Mouse (Mus musculus) hindbrain, embryonic 13.5 days (tissue): Measurements from ENCODE around the gene Gm6169. TPM values are rescaled to one million over a fixed set of nuclear protein-coding genes. Genes with fewer than 3 reads are reported as not detected.

Source experiments
- ATAC-seq: fragments of 200-750 bp; cut with Nextera tagmentation; 2 replicates; pipeline ENCODE4 v1.8.0; 2017; ENCODE audit warnings: moderate TSS enrichment; ENCODE audit not compliant: low FRiP score
- H3K27ac ChIP-seq: fragments of 300-500 bp; sonication (generic); 2 replicates; pipeline ENCODE4 v1.5.1; 2015; ENCODE audit warnings: inconsistent platforms, mild to moderate bottlenecking, moderate library complexity
- H3K27me3 ChIP-seq: fragments of 300-500 bp; sonication (generic); 2 replicates; pipeline ENCODE4 v1.6.1; 2015; ENCODE audit warnings: mild to moderate bottlenecking, inconsistent platforms
- H3K36me3 ChIP-seq: fragments of 300-500 bp; sonication (generic); 2 replicates; pipeline ENCODE4 v1.6.1; 2015; ENCODE audit warnings: mild to moderate bottlenecking, inconsistent platforms
- H3K4me1 ChIP-seq: fragments of 300-500 bp; sonication (generic); replicated peaks from 2 replicates; pipeline ENCODE4 v1.6.1; 2015; ENCODE audit warnings: inconsistent platforms
- H3K4me2 ChIP-seq: fragments of 300-500 bp; sonication (generic); 2 replicates; pipeline ENCODE4 v1.6.1; 2015; ENCODE audit warnings: inconsistent platforms, mild to moderate bottlenecking, moderate library complexity
- H3K4me3 ChIP-seq: fragments of 300-500 bp; sonication (generic); 2 replicates; pipeline ENCODE4 v1.5.1; 2015; ENCODE audit warnings: mild to moderate bottlenecking, inconsistent platforms
- H3K9ac ChIP-seq: fragments of 300-500 bp; sonication (generic); 2 replicates; pipeline ENCODE4 v1.6.1; 2015; ENCODE audit warnings: mild to moderate bottlenecking, inconsistent platforms
- H3K9me3 ChIP-seq: fragments of 300-500 bp; sonication (generic); 2 replicates; pipeline ENCODE4 v1.6.1; 2016; ENCODE audit warnings: inconsistent platforms
- WGBS: fragments of 180-500 bp; shearing (Covaris S2); methylation state at CpG from one replicate; pipeline ENCODE4 v1.1.7; 2015; 5-methylcytosine and 5-hydroxymethylcytosine counted together
- polyA plus RNA-seq: library from polyadenylated mRNA; unstranded; fragments of >200 nt; fragmentation: Nextera tagmentation; extraction: Ambion mirVana; gene quantifications from 2 replicates; pipeline ENCODE4 v1.2.1, GENCODE M21; 2015

Gene Gm6169
- polyA plus RNA-seq, 1 experiment from 2014 or later = 0.86 TPM

- 84% methylated on average over 3 of the region's 3 CpGs for WGBS
- ATAC-seq = no peak
Measured at GRCm38 (mm10) chr13:97088183-97088582, 10.9 kb downstream of the Gm6169 start.

GRCm38 (mm10) chr13:97087421-97087820 lies 11.6 kb downstream of the Gm6169 start:
- H3K4me3 ChIP-seq = no peak overlapping the region
- 0 out of 2 replicates have a peak, but pooled peaks cover 3% of the 10 kb centered on the region for H3K36me3 ChIP-seq
- no peaks in the 10 kb centered on the region for H3K9me3 ChIP-seq
- WGBS = 93% methylated on average over 6 of the region's 6 CpGs
- H3K27ac ChIP-seq = no peak overlapping the region
- H3K27me3 ChIP-seq = no peaks in the 10 kb centered on the region
- no peak overlapping the region for H3K4me2 ChIP-seq
- no peak overlapping the region for H3K9ac ChIP-seq
- H3K4me1 ChIP-seq = peaks cover 7% of the 10 kb centered on the region; the same call in 1 of the 2 replicates
- no peak for ATAC-seq

More at GRCm38 (mm10) chr13:97088183-97088582, 10.9 kb downstream of the Gm6169 start:
- Histone ChIP-seq H3K9ac (no peak overlapping the region), H3K4me2 (no peak overlapping the region), H3K9me3 (no peaks in the 10 kb centered on the region), H3K27me3 (no peaks in the 10 kb centered on the region), H3K4me3 (no peak overlapping the region), H3K4me1 (peaks cover 7% of the 10 kb centered on the region; the same call in 1 of the 2 replicates), H3K36me3 (0 out of 2 replicates have a peak, but pooled peaks cover 7% of the 10 kb centered on the region), H3K27ac (no peak overlapping the region)

GRCm38 (mm10) chr13:97086316-97086715 lies 12.7 kb downstream of the Gm6169 start:
- ATAC-seq = no peak
- WGBS = 69% methylated on average over 8 of the region's 9 CpGs
- no peak overlapping the region for H3K9ac ChIP-seq

GRCm38 (mm10) chr13:97082432-97082831 lies 16.6 kb downstream of the Gm6169 start:
- Histone ChIP-seq H3K9ac (no peak overlapping the region), H3K9me3 (no peaks in the 10 kb centered on the region), H3K4me2 (no peak overlapping the region), H3K27me3 (no peaks in the 10 kb centered on the region), H3K27ac (no peak overlapping the region), H3K36me3 (no peaks in the 10 kb centered on the region), H3K4me1 (peaks cover 7% of the 10 kb centered on the region; the same call in 1 of the 2 replicates), H3K4me3 (no peak overlapping the region)
- whole genome bisulfite sequencing = 93% methylated on average over 7 of the region's 7 CpGs
- ATAC-seq = no peak

More at GRCm38 (mm10) chr13:97086316-97086715, 12.7 kb downstream of the Gm6169 start:
- Histone ChIP-seq H3K27me3 (no peaks in the 10 kb centered on the region), H3K36me3 (no peaks in the 10 kb centered on the region), H3K4me2 (no peak overlapping the region), H3K9me3 (no peaks in the 10 kb centered on the region), H3K27ac (no peak overlapping the region), H3K4me3 (no peak overlapping the region), H3K4me1 (peaks cover 7% of the 10 kb centered on the region; the same call in 1 of the 2 replicates)

GRCm38 (mm10) chr13:97080615-97081014 lies 18.4 kb downstream of the Gm6169 start:
- H3K9ac ChIP-seq = no peak overlapping the region
- WGBS = 92% methylated on average over 3 of the region's 3 CpGs

GRCm38 (mm10) chr13:97080201-97080600 lies 18.8 kb downstream of the Gm6169 start:
- WGBS = 84% methylated on average over 2 of the region's 2 CpGs
- Histone ChIP-seq H3K36me3 (no peaks in the 10 kb centered on the region), H3K27ac (no peak overlapping the region), H3K27me3 (no peaks in the 10 kb centered on the region), H3K4me1 (peaks cover 7% of the 10 kb centered on the region; the same call in 1 of the 2 replicates), H3K4me2 (no peak overlapping the region), H3K9me3 (no peaks in the 10 kb centered on the region), H3K4me3 (no peak overlapping the region), H3K9ac (no peak overlapping the region)
- ATAC-seq = no peak

More at GRCm38 (mm10) chr13:97080615-97081014, 18.4 kb downstream of the Gm6169 start:
- Histone ChIP-seq H3K4me2 (no peak overlapping the region), H3K9me3 (no peaks in the 10 kb centered on the region), H3K36me3 (no peaks in the 10 kb centered on the region), H3K4me3 (no peak overlapping the region), H3K4me1 (peaks cover 7% of the 10 kb centered on the region; the same call in 1 of the 2 replicates), H3K27me3 (no peaks in the 10 kb centered on the region), H3K27ac (no peak overlapping the region)
- no peak for ATAC-seq

GRCm38 (mm10) chr13:97077556-97077955 lies 21.5 kb downstream of the Gm6169 start:
- H3K9me3 ChIP-seq = no peaks in the 10 kb centered on the region
- ATAC-seq = no peak
- H3K4me1 ChIP-seq = peaks cover 10% of the 10 kb centered on the region; the same call in 1 of the 2 replicates
- no peak overlapping the region for H3K4me3 ChIP-seq
- no peak overlapping the region for H3K27ac ChIP-seq
- H3K4me2 ChIP-seq = no peak overlapping the region
- no peaks in the 10 kb centered on the region for H3K36me3 ChIP-seq
- WGBS = 95% methylated on average over 2 of the region's 2 CpGs
- no peaks in the 10 kb centered on the region for H3K27me3 ChIP-seq
- H3K9ac ChIP-seq = no peak overlapping the region

GRCm38 (mm10) chr13:97073497-97073896 lies 25.5 kb downstream of the Gm6169 start:
- WGBS = 53% methylated on average over 1 of the region's 1 CpGs
- no peak overlapping the region for H3K4me2 ChIP-seq
- no peak for ATAC-seq
- H3K9ac ChIP-seq = no peak overlapping the region
- no peaks in the 10 kb centered on the region for H3K27me3 ChIP-seq
- H3K4me1 ChIP-seq = peaks cover 10% of the 10 kb centered on the region; the same call in 1 of the 2 replicates
- no peak overlapping the region for H3K27ac ChIP-seq
- H3K9me3 ChIP-seq = no peaks in the 10 kb centered on the region
- no peaks in the 10 kb centered on the region for H3K36me3 ChIP-seq
- H3K4me3 ChIP-seq = no peak overlapping the region

GRCm38 (mm10) chr13:97071626-97072241 lies 27.3 kb downstream of the Gm6169 start:
- Histone ChIP-seq H3K9me3 (no peaks in the 10 kb centered on the region), H3K9ac (peak overlapping the region; percentile 90), H3K4me2 (peak overlapping the region; percentile 70), H3K4me1 (peaks cover 10% of the 10 kb centered on the region; the same call in 1 of the 2 replicates), H3K27me3 (peaks cover 10% of the 10 kb centered on the region; the same call in 1 of the 2 replicates), H3K4me3 (peak overlapping the region; percentile 84), H3K36me3 (no peaks in the 10 kb centered on the region), H3K27ac (peak overlapping the region; percentile 95)
- ATAC-seq = peak; percentile 90
- whole genome bisulfite sequencing = under 1% methylated on average over 58 of the region's 76 CpGs

GRCm38 (mm10) chr13:97070931-97071625 lies 28.0 kb downstream of the Gm6169 start:
- under 1% methylated on average over 61 of the region's 85 CpGs for WGBS
- H3K4me1 ChIP-seq = peaks cover 10% of the 10 kb centered on the region; the same call in 1 of the 2 replicates
- no peaks in the 10 kb centered on the region for H3K9me3 ChIP-seq
- H3K27ac ChIP-seq = peak overlapping the region; percentile 95
- peak overlapping the region; percentile 90 for H3K9ac ChIP-seq
- H3K4me2 ChIP-seq = peak overlapping the region; percentile 70
- peak; percentile 85 for ATAC-seq
- H3K36me3 ChIP-seq = no peaks in the 10 kb centered on the region
- H3K4me3 ChIP-seq = peak overlapping the region; percentile 84
- H3K27me3 ChIP-seq = peaks cover 12% of the 10 kb centered on the region; the same call in 1 of the 2 replicates

- Histone ChIP-seq H3K36me3 (no peaks in the 10 kb centered on the region), H3K4me3 (no peak overlapping the region), H3K9me3 (no peaks in the 10 kb centered on the region), H3K27ac (no peak overlapping the region), H3K4me1 (peaks cover 12% of the 10 kb centered on the region; the same call in 1 of the 2 replicates), H3K9ac (no peak overlapping the region), H3K27me3 (peaks cover 15% of the 10 kb centered on the region; the same call in 1 of the 2 replicates), H3K4me2 (no peak overlapping the region)
- WGBS = 47% methylated on average over 8 of the region's 8 CpGs
- no peak for ATAC-seq
Measured at GRCm38 (mm10) chr13:97068151-97068550, 30.9 kb downstream of the Gm6169 start.

GRCm38 (mm10) chr13:97067691-97068090 lies 31.3 kb downstream of the Gm6169 start:
- Histone ChIP-seq H3K4me1 (peaks cover 8% of the 10 kb centered on the region; the same call in 1 of the 2 replicates), H3K9me3 (no peaks in the 10 kb centered on the region), H3K4me3 (no peak overlapping the region), H3K4me2 (no peak overlapping the region), H3K9ac (no peak overlapping the region), H3K27me3 (peaks cover 15% of the 10 kb centered on the region; the same call in 1 of the 2 replicates), H3K36me3 (no peaks in the 10 kb centered on the region), H3K27ac (no peak overlapping the region)
- no peak for ATAC-seq
- 7% methylated on average over 6 of the region's 6 CpGs for WGBS
